Mouse (Mus musculus): Measurements from ENCODE around the gene Sobp. TPM values are rescaled to one million over a fixed set of nuclear protein-coding genes. Genes with fewer than 3 reads are reported as not detected.
A peak's percentile ranks its signal among the peaks of the same experiment; 100 is the strongest.

Gene Sobp
- total and polyA plus RNA-seq, 2 experiments from 2014 or later = 3.0 to 3.9 TPM

- Histone ChIP-seq H3K36me3 (replicated peaks; ENCODE audit: control insufficient read depth, insufficient read depth, low read length) (no peaks in the 10 kb centered on the region), H3K9ac (replicated peaks; ENCODE audit: low read depth, low read length) (no peak overlapping the region), H3K9me3 (replicated peaks; ENCODE audit: control insufficient read depth, low read length) (no peaks in the 10 kb centered on the region), H3K27ac (ENCODE audit: low read depth) (no peak overlapping the region), H3K4me3 (ENCODE audit: low read depth, low read length) (no peak overlapping the region), H3K4me1 (ENCODE audit: control insufficient read depth, insufficient read depth) (no peaks in the 10 kb centered on the region), H3K4me2 (ENCODE audit: low read depth, low read length) (no peak overlapping the region), H3K27me3 (ENCODE audit: control insufficient read depth, insufficient read depth, low read length) (no peaks in the 10 kb centered on the region)
- WGBS = 96% methylated on average over 2 of the region's 2 CpGs
- no peak for DNase-seq (ENCODE audit: low spot score)
- TF ChIP-seq CTCF (IDR thresholded peaks at IDR 0.05; ENCODE audit: low read depth) (no peak), EP300 (IDR thresholded peaks at IDR 0.05; ENCODE audit: low read depth) (no peak)
- no peak for ATAC-seq (ENCODE audit: insufficient read depth, low read depth)
These were observed 118.9 kb downstream of the Sobp start for GRCm38 (mm10) chr10:43055405-43055804.

- DNase-seq (ENCODE audit: low spot score) (no peak), ATAC-seq (ENCODE audit: insufficient read depth, low read depth) (no peak)
- H3K36me3 ChIP-seq (replicated peaks; ENCODE audit: control insufficient read depth, insufficient read depth, low read length) = no peaks in the 10 kb centered on the region
- no peaks in the 10 kb centered on the region for H3K4me1 ChIP-seq (ENCODE audit: control insufficient read depth, insufficient read depth)
- H3K9me3 ChIP-seq (replicated peaks; ENCODE audit: control insufficient read depth, low read length) = no peaks in the 10 kb centered on the region
- 70% methylated on average over 8 of the region's 8 CpGs for WGBS
- H3K27me3 ChIP-seq (ENCODE audit: control insufficient read depth, insufficient read depth, low read length) = no peaks in the 10 kb centered on the region
- no peak overlapping the region for H3K4me2 ChIP-seq (ENCODE audit: low read depth, low read length)
- no peak overlapping the region for H3K27ac ChIP-seq (ENCODE audit: low read depth)
- H3K9ac ChIP-seq (replicated peaks; ENCODE audit: low read depth, low read length) = no peak overlapping the region
- no peak for TF ChIP-seq EP300 (IDR thresholded peaks at IDR 0.05; ENCODE audit: low read depth)
- no peak for TF ChIP-seq CTCF (IDR thresholded peaks at IDR 0.05; ENCODE audit: low read depth)
- no peak overlapping the region for H3K4me3 ChIP-seq (ENCODE audit: low read depth, low read length)
These were observed 119.6 kb downstream of the Sobp start for GRCm38 (mm10) chr10:43054776-43055175.

- H3K36me3 ChIP-seq (replicated peaks; ENCODE audit: control insufficient read depth, insufficient read depth, low read length) = no peaks in the 10 kb centered on the region
- TF ChIP-seq CTCF (IDR thresholded peaks at IDR 0.05; ENCODE audit: low read depth) (no peak), EP300 (IDR thresholded peaks at IDR 0.05; ENCODE audit: low read depth) (no peak)
- H3K27me3 ChIP-seq (ENCODE audit: control insufficient read depth, insufficient read depth, low read length) = no peaks in the 10 kb centered on the region
- WGBS = 74% methylated on average over 10 of the region's 10 CpGs
- H3K9me3 ChIP-seq (replicated peaks; ENCODE audit: control insufficient read depth, low read length) = no peaks in the 10 kb centered on the region
- no peak overlapping the region for H3K27ac ChIP-seq (ENCODE audit: low read depth)
- ATAC-seq (ENCODE audit: insufficient read depth, low read depth) = no peak
- no peak overlapping the region for H3K4me2 ChIP-seq (ENCODE audit: low read depth, low read length)
- DNase-seq (ENCODE audit: low spot score) = no peak
- no peaks in the 10 kb centered on the region for H3K4me1 ChIP-seq (ENCODE audit: control insufficient read depth, insufficient read depth)
- no peak overlapping the region for H3K9ac ChIP-seq (replicated peaks; ENCODE audit: low read depth, low read length)
- no peak overlapping the region for H3K4me3 ChIP-seq (ENCODE audit: low read depth, low read length)
These were observed 120.3 kb downstream of the Sobp start for GRCm38 (mm10) chr10:43053861-43054560.

DNA sequence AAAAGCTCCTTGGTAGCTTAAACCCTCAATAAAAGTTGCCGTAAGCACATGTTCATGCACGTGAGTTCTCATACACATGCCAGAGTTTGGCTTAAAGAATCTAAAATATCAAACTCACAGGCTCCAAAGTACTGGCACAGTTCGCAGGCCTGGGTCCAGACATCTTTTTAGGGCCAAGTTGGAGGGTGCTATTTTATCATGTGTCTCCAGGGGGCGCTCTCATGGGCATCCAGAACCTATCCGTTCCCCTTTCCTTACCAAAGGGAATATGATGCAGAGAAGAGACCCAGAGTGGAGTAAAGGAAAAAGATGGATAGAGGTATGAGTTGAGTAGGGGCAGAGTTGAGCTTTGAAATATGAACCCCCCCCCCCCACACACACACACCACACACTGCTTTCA is 121.9 kb downstream of the Sobp start:
- Histone ChIP-seq H3K4me1 (ENCODE audit: control insufficient read depth, insufficient read depth) (peaks cover 6% of the 10 kb centered on the region; the same call in 1 of the 2 replicates), H3K4me2 (ENCODE audit: low read depth, low read length) (no peak overlapping the region), H3K36me3 (replicated peaks; ENCODE audit: control insufficient read depth, insufficient read depth, low read length) (no peaks in the 10 kb centered on the region), H3K27me3 (ENCODE audit: control insufficient read depth, insufficient read depth, low read length) (no peaks in the 10 kb centered on the region), H3K27ac (ENCODE audit: low read depth) (no peak overlapping the region), H3K4me3 (ENCODE audit: low read depth, low read length) (no peak overlapping the region), H3K9me3 (replicated peaks; ENCODE audit: control insufficient read depth, low read length) (no peaks in the 10 kb centered on the region), H3K9ac (replicated peaks; ENCODE audit: low read depth, low read length) (no peak overlapping the region)
- ATAC-seq (ENCODE audit: insufficient read depth, low read depth) (no peak), DNase-seq (ENCODE audit: low spot score) (no peak)
- 55% methylated on average over 5 of the region's 5 CpGs for WGBS
- TF ChIP-seq CTCF (IDR thresholded peaks at IDR 0.05; ENCODE audit: low read depth) (peak; percentile 36), EP300 (IDR thresholded peaks at IDR 0.05; ENCODE audit: low read depth) (no peak)

DNA sequence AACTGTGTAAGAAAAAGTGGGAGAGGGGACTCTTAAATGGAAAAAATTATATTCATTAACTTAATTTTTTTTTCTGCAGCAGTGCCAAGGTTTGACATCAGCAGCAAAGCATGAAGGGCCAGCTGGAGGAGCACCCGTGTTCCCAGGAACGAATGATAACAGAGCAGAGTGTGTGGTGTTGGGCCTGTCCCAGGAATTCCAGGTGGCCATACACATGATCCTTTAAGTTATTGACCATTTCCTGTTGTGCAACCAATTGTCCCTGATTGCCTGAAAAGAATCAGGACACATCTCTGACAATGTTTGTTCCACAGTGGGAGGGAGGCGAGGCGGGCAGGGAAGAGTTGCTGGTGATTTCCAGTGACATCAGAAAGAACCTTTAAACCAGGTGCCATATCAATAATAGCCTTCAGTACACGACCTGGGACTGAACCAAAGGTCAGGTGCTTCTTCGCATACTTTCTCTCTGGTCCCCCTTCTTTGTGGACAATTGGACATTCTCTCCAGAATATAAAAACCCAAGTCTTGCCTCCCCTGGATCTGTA is 126.5 kb downstream of the Sobp start:
- H3K36me3 ChIP-seq (replicated peaks; ENCODE audit: control insufficient read depth, insufficient read depth, low read length) = no peaks in the 10 kb centered on the region
- WGBS = 45% methylated on average over 6 of the region's 6 CpGs
- TF ChIP-seq EP300 (IDR thresholded peaks at IDR 0.05; ENCODE audit: low read depth) (no peak), CTCF (IDR thresholded peaks at IDR 0.05; ENCODE audit: low read depth) (no peak)
- ATAC-seq (ENCODE audit: insufficient read depth, low read depth) = no peak
- no peak overlapping the region for H3K27ac ChIP-seq (ENCODE audit: low read depth)
- H3K4me1 ChIP-seq (ENCODE audit: control insufficient read depth, insufficient read depth) = peaks cover 20% of the 10 kb centered on the region
- H3K27me3 ChIP-seq (ENCODE audit: control insufficient read depth, insufficient read depth, low read length) = no peaks in the 10 kb centered on the region
- H3K4me2 ChIP-seq (ENCODE audit: low read depth, low read length) = no peak overlapping the region
- no peak overlapping the region for H3K4me3 ChIP-seq (ENCODE audit: low read depth, low read length)
- no peak overlapping the region for H3K9ac ChIP-seq (replicated peaks; ENCODE audit: low read depth, low read length)
- no peaks in the 10 kb centered on the region for H3K9me3 ChIP-seq (replicated peaks; ENCODE audit: control insufficient read depth, low read length)
- no peak for DNase-seq (ENCODE audit: low spot score)
